Mouse (Mus musculus): ENCODE results near the gene Itm2c. TPM values are rescaled to one million over a fixed set of nuclear protein-coding genes. Genes with fewer than 3 reads are reported as not detected.

Gene Itm2c
- 282 and 288 TPM in 2 replicates for polyA plus RNA-seq (2015; fragmentation: Nextera tagmentation; extraction: Ambion mirVana)

DNA sequence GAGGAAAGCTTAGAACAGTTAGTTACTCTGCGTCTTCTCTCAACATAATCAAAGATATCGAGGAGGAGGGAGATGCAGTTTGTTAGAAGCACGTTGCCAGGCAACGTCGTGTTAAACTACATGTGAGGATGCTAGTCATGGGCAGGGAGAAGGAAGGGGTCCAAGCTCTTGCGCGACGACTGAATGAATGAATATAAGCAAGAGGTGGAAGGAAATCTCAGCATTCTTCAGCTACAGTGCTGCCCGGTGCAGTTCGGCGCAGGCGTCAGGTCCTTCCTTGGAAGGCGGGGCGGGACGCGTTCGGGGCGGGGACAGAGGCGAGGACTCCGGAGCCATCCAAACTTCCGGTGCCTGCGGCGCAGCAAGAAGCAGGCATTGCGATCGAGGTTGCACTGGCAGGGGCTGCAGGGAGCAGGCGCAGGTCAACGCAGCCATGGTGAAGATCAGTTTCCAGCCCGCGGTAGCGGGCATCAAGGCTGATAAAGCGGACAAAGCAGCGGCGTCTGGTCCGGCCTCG is at the start of gene Itm2c:
TSS of gene Itm2c (plus strand) at position 51 of the 517 bp plus-strand sequence.
- Histone ChIP-seq H3K27ac (peak within 1 kb of the TSS; percentile 95), H3K4me3 (peak within 1 kb of the TSS; percentile 85), H3K36me3 (no peaks in the 10 kb centered on the region), H3K4me2 (peak within 1 kb of the TSS; percentile 82), H3K9ac (peak within 1 kb of the TSS; percentile 86), H3K9me3 (no peaks in the 10 kb centered on the region), H3K27me3 (no peaks in the 10 kb centered on the region), H3K4me1 (peaks cover 42% of the 10 kb centered on the region)
- under 1% methylated on average over 35 of the region's 35 CpGs for WGBS
- ATAC-seq (ENCODE audit: insufficient number of reproducible peaks, insufficient read depth, low FRiP score, low TSS enrichment, low read depth) = peak; percentile 80

DNA sequence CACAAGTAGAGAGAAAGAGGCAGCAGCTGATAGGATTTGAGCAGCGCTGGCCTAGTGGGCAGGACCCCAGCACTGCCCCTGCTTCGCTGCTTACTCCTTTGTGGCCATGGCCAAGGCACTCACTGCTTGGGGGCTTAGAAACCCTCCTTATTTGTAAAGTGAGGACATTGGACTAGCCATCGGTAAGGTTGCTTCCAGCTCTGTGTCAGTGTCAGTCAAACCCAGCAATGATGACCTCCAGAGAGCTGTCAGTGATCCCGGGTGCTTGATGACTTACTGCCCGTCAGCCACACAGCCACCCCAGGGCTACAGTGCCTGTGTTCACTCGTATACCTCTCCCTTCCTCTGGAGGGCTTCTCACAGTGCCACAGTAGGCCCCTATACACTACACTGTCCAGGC is 49.1 kb upstream of the Itm2c start:
- Histone ChIP-seq H3K4me1 (no peaks in the 10 kb centered on the region), H3K9me3 (no peaks in the 10 kb centered on the region), H3K9ac (no peak overlapping the region), H3K4me2 (no peak overlapping the region), H3K27ac (no peak overlapping the region), H3K36me3 (peaks cover 59% of the 10 kb centered on the region), H3K27me3 (no peaks in the 10 kb centered on the region), H3K4me3 (no peak overlapping the region)
- no peak for ATAC-seq (ENCODE audit: insufficient number of reproducible peaks, insufficient read depth, low FRiP score, low TSS enrichment, low read depth)
- WGBS = 87% methylated on average over 6 of the region's 6 CpGs

DNA sequence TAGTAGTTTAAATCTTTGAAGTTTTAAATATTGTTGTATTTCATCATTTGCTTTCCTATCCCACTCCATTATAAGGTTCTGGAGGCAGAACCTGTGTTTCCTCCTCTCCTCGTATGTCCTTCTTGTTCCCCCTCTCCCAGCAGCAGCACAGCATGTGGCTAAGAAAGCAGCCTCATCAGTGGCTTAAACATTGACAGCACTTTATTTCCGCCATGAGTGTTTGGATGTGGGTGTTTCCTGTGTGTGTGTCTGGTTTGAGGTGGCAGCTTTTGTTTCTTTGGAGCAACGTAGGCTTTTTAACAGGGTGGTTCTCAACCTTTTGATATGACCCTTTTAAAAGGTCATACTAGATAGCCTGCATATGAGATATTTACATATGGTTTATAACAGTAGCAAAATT is 48.6 kb upstream of the Itm2c start:
- 85% methylated on average over 3 of the region's 3 CpGs for WGBS
- H3K27ac ChIP-seq = no peak overlapping the region
- H3K36me3 ChIP-seq = peaks cover 59% of the 10 kb centered on the region
- no peak overlapping the region for H3K4me3 ChIP-seq
- H3K9me3 ChIP-seq = no peaks in the 10 kb centered on the region
- H3K4me1 ChIP-seq = no peaks in the 10 kb centered on the region
- H3K9ac ChIP-seq = no peak overlapping the region
- no peak overlapping the region for H3K4me2 ChIP-seq
- H3K27me3 ChIP-seq = no peaks in the 10 kb centered on the region
- no peak for ATAC-seq (ENCODE audit: insufficient number of reproducible peaks, insufficient read depth, low FRiP score, low TSS enrichment, low read depth)

DNA sequence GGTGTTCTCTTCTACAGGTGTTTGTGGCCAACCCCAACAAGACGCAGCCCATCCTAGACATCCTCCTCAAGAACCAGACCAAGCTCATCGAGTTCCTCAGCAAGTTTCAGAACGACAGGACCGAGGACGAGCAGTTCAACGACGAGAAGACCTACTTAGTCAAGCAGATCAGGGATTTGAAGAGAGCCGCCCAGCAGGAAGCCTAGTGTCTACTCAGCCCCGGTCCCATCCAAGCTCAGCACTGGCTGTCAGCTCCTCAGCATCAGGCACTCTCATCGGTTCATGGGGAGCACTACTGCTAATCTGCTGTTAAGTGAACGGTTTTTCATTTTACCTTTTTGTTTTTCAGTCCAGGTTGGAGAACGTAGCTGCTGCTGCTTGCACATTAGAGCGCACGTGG is 45.1 kb upstream of the Itm2c start:
- Histone ChIP-seq H3K9me3 (no peaks in the 10 kb centered on the region), H3K36me3 (peaks cover 56% of the 10 kb centered on the region), H3K27me3 (no peaks in the 10 kb centered on the region), H3K4me2 (no peak overlapping the region), H3K4me3 (no peak overlapping the region), H3K27ac (no peak overlapping the region), H3K4me1 (no peaks in the 10 kb centered on the region), H3K9ac (no peak overlapping the region)
- 93% methylated on average over 14 of the region's 14 CpGs for WGBS
- no peak for ATAC-seq (ENCODE audit: insufficient number of reproducible peaks, insufficient read depth, low FRiP score, low TSS enrichment, low read depth)

DNA sequence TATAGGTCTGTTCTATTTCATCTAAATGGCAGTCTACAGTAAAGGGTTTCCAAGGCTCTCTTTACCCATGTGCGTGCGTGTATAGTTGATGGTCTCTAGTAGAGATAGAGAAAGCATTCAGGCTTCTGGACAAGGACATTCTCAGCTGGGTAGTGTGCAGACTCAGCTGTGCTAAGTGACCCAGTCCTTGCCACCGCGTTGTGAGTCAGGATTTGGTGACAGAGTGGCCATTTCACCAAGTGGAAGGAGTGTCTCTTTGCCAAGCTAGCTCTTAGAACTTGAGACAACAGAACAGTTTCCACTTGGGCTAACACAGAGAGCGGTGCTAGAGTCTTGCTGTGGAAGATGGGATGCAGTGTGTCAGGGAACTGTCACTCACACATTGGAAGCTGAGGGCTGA is 43.2 kb upstream of the Itm2c start:
- Histone ChIP-seq H3K4me1 (no peaks in the 10 kb centered on the region), H3K36me3 (peaks cover 45% of the 10 kb centered on the region), H3K9ac (no peak overlapping the region), H3K27ac (no peak overlapping the region), H3K27me3 (no peaks in the 10 kb centered on the region), H3K4me3 (no peak overlapping the region), H3K9me3 (no peaks in the 10 kb centered on the region), H3K4me2 (no peak overlapping the region)
- ATAC-seq (ENCODE audit: insufficient number of reproducible peaks, insufficient read depth, low FRiP score, low TSS enrichment, low read depth) = no peak
- WGBS = 95% methylated on average over 5 of the region's 5 CpGs

DNA sequence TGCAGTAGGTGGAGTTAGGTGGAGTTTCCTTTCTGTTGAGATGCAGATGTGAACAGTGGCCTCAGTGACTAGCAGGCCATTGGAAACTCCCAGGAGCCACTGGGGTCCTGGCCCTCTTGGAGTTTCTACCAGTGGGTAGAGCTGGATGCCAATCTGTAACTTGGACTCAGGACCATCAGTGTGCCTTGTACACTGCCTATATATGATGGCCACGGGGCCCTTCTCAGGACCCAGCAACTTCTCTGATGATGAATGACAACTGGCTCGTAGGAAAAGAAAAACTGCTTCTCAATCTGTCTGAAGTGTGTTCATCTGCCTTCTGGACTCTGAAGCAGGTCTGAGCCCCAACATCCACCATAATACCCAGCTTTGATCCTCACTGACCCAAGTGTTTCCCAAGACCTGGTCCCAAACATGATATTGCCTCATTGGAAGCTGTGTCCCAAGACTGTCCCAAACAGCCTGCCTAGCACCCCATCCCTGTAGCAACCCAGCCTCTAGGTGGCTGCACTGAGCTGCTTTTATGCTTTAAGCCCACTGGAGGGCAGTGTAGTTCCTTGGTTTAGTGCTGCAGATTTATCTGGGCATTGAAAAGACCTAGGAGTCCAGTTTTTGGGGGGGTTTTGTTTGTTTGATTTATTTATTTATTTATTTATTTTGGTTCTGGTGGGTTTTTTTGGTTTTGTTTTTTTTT is 40.9 kb upstream of the Itm2c start:
- no peak for ATAC-seq (ENCODE audit: insufficient number of reproducible peaks, insufficient read depth, low FRiP score, low TSS enrichment, low read depth)
- no peaks in the 10 kb centered on the region for H3K27me3 ChIP-seq
- no peak overlapping the region for H3K4me2 ChIP-seq
- H3K4me3 ChIP-seq = no peak overlapping the region
- no peak overlapping the region for H3K9ac ChIP-seq
- H3K4me1 ChIP-seq = no peaks in the 10 kb centered on the region
- H3K9me3 ChIP-seq = no peaks in the 10 kb centered on the region
- 74% methylated on average over 2 of the region's 2 CpGs for WGBS
- H3K27ac ChIP-seq = no peak overlapping the region
- peaks cover 31% of the 10 kb centered on the region for H3K36me3 ChIP-seq

DNA sequence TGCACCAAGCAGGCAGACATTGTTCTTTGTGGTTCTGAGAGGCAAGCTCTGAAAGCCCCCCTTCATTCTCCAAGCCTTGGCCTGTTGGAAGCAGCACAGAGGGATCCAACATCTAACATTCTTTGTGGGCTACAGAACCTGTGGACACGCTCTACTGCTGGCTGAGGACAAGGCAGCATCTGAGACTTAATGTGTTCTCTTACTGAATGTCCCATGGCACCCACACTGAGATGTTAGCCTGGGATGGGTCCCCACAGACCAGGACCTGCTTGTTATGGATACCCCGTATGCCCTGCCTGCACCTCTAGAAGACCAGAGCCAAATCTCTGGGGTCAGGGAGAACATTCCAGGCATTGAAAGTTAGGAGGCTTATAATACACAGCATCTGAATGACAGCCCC is 40.2 kb upstream of the Itm2c start:
- no peaks in the 10 kb centered on the region for H3K9me3 ChIP-seq
- H3K9ac ChIP-seq = no peak overlapping the region
- no peak overlapping the region for H3K4me2 ChIP-seq
- no peak for ATAC-seq (ENCODE audit: insufficient number of reproducible peaks, insufficient read depth, low FRiP score, low TSS enrichment, low read depth)
- no peak overlapping the region for H3K4me3 ChIP-seq
- H3K4me1 ChIP-seq = no peaks in the 10 kb centered on the region
- H3K27ac ChIP-seq = no peak overlapping the region
- 91% methylated on average over 2 of the region's 2 CpGs for WGBS
- H3K36me3 ChIP-seq = peaks cover 24% of the 10 kb centered on the region
- no peaks in the 10 kb centered on the region for H3K27me3 ChIP-seq

DNA sequence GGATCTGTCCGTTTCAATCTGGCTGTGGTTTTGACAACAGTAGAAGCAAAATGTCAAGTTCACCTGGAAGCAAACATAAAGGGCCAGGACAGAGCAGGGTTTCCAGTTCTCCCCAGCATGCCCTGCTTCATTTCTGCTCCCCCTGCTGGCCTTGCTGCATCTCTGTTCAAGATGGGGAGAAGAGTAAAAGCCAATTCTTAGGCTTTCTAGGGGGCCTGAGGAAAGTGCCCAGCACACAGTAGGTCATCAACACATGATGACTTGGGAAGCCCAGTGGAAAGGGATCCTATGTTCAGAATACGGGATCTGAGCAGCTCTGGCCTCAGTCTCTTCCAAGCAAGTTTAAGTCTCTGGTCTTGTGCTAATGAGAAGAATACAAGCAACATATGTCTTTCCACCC is 39.6 kb upstream of the Itm2c start:
- no peak for ATAC-seq (ENCODE audit: insufficient number of reproducible peaks, insufficient read depth, low FRiP score, low TSS enrichment, low read depth)
- Histone ChIP-seq H3K9me3 (no peaks in the 10 kb centered on the region), H3K36me3 (peaks cover 18% of the 10 kb centered on the region), H3K9ac (no peak overlapping the region), H3K27me3 (no peaks in the 10 kb centered on the region), H3K4me2 (no peak overlapping the region), H3K27ac (no peak overlapping the region), H3K4me1 (no peaks in the 10 kb centered on the region), H3K4me3 (no peak overlapping the region)
- 63% methylated on average over 2 of the region's 2 CpGs for WGBS

DNA sequence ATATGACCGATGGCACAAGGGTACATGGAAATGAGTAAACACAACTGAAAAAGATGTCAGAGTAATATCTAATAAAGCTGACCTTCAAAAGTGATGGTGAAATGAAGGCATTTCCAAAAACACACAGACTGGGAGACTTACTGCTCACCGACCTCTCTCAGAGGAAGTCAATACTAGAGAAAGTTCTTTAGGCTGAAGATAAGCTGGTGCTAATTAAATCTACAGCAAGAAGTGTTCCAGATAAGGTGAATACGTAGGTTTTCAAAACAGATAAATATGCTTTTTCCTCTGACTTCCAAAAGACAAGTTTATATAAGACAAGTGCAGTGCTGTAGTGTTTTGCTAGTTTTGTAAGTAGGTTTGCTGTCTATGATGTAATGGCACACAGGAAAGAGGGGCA is 37.8 kb upstream of the Itm2c start:
- Histone ChIP-seq H3K4me2 (no peak overlapping the region), H3K4me3 (no peak overlapping the region), H3K9ac (no peak overlapping the region), H3K27me3 (no peaks in the 10 kb centered on the region), H3K27ac (no peak overlapping the region), H3K9me3 (0 out of 2 replicates have a peak, but pooled peaks cover 1% of the 10 kb centered on the region), H3K36me3 (peaks cover 8% of the 10 kb centered on the region), H3K4me1 (no peaks in the 10 kb centered on the region)
- no peak for ATAC-seq (ENCODE audit: insufficient number of reproducible peaks, insufficient read depth, low FRiP score, low TSS enrichment, low read depth)
- 82% methylated on average over 3 of the region's 3 CpGs for WGBS

DNA sequence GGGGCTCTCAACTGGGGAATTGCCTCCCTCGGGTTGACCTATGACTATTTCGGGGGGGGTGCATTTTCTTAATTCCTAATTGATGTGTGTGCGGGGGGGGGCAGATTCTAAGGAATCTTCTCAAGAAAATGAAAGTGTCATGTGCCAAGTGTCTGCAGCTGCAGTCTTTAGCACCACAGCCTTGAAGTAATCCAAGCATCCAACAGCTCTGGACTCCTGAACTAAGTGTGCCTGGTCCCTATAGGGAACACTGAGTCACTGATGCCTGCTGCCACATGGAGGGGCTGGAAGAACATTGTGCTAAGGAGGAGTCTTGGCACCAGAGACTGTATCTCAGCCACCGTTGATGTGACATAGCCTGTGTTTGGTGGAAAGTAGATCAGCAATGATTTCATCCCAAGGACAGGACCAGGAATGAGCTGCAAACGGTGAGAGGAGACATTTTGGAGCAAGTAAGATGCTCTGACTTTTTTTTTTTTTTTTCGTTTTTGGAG is 36.8 kb upstream of the Itm2c start:
- no peak for ATAC-seq (ENCODE audit: insufficient number of reproducible peaks, insufficient read depth, low FRiP score, low TSS enrichment, low read depth)
- no peak overlapping the region for H3K27ac ChIP-seq
- no peak overlapping the region for H3K4me2 ChIP-seq
- 80% methylated on average over 6 of the region's 6 CpGs for WGBS
- H3K9me3 ChIP-seq = peaks cover 10% of the 10 kb centered on the region; the same call in 1 of the 2 replicates
- H3K27me3 ChIP-seq = no peaks in the 10 kb centered on the region
- no peak overlapping the region for H3K9ac ChIP-seq
- H3K4me1 ChIP-seq = no peaks in the 10 kb centered on the region
- no peak overlapping the region for H3K4me3 ChIP-seq
- H3K36me3 ChIP-seq = no peaks in the 10 kb centered on the region; the same call in 1 of the 2 replicates

DNA sequence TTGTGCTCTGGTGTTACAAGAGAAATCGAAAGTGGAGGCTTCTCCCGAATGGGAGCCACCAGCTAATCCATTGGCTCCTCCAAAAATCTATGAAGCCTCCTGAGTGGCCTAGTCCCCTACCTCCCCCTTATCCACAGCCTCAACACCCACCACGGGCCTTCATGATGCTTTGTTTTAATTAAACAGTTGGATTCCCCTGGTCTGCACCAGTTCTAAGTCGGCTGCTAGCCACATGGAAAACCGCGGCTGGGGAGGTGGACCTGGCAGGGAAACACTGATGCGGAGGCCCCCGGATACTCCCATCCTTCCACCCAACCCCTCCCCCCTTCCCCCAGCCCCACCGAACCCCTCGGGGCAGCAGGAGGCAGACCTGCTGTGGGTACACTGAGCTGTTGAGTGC is 29.7 kb upstream of the Itm2c start:
- Histone ChIP-seq H3K27me3 (no peaks in the 10 kb centered on the region), H3K9ac (no peak overlapping the region), H3K9me3 (peaks cover 11% of the 10 kb centered on the region; the same call in 1 of the 2 replicates), H3K4me1 (no peaks in the 10 kb centered on the region), H3K27ac (no peak overlapping the region), H3K4me3 (no peak overlapping the region), H3K4me2 (no peak overlapping the region), H3K36me3 (no peaks in the 10 kb centered on the region)
- no peak for ATAC-seq (ENCODE audit: insufficient number of reproducible peaks, insufficient read depth, low FRiP score, low TSS enrichment, low read depth)
- WGBS = 76% methylated on average over 10 of the region's 10 CpGs

DNA sequence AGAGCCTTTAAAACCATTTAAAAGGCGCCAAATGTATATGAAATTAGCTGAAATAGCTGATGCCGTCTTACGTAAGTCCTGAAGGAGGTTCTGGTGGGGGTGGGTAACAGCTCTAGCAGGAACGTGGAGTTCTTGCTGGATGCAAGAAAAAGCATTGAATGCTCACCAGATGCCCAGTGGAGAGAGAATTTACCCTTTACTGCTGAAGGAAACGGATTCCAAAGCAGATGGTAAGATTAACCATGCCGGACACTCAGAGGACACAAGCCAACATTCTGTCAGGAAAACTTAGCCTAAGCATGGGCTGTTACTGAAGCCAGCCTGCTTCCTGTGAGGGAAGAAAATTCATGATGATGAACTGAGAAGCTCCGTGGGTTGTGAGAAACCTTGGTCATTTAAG is 24.1 kb upstream of the Itm2c start:
- ATAC-seq (ENCODE audit: insufficient number of reproducible peaks, insufficient read depth, low FRiP score, low TSS enrichment, low read depth) = no peak
- H3K27me3 ChIP-seq = no peaks in the 10 kb centered on the region
- H3K4me1 ChIP-seq = no peaks in the 10 kb centered on the region
- WGBS = 77% methylated on average over 7 of the region's 7 CpGs
- no peak overlapping the region for H3K27ac ChIP-seq
- H3K4me3 ChIP-seq = no peak overlapping the region
- no peaks in the 10 kb centered on the region; the same call in 1 of the 2 replicates for H3K9me3 ChIP-seq
- H3K36me3 ChIP-seq = no peaks in the 10 kb centered on the region
- no peak overlapping the region for H3K9ac ChIP-seq
- no peak overlapping the region for H3K4me2 ChIP-seq

Measured in embryonic facial prominence, embryonic 13.5 days (tissue).